18 mouse cellular contexts compared by ENCODE assay signal in the genomic region with DNA sequence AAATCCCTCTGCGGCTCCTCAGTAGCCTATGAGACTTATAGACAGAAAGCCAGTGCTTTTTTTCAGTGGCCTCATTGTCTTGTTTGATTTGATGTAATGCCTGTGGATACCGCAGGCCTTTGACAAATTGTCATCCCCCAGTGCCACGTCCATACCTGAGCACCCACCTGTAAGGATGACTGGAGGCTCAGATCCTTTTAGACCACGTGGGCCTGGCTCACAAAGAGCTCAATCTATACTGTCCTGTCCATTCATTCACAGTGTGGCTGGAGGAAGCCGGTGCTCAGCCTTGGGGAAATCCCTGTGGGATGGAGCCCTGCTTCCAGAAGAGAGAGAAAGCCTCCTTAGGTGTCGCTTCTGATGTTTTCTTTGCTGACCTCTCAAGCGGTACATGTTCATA.
A peak's percentile ranks its signal among the peaks of the same experiment; 100 is the strongest.
DNase-seq lines count a peak whose midpoint lies in the region; ATAC-seq and TF ChIP-seq lines count a peak whose summit lies in the region.
"Had no signal": no experiment of that assay in that cellular context is flagged by ENCODE, and none has a peak within 500 bp of the region (broad histone marks: within the 10 kb centered on the region; RNA-seq: fewer than 3 reads in every experiment).

No protein-coding gene starts in this region.

- H3K9ac ChIP-seq in forebrain, embryonic 15.5 days (replicated peaks): no peak overlapping the region
- H3K9ac ChIP-seq in forebrain, postnatal 0 days: no peak overlapping the region
- H3K9ac ChIP-seq in midbrain, embryonic 16.5 days (ENCODE audit: low read depth, low read length): no peak overlapping the region
- no peak overlapping the region for H3K9ac ChIP-seq in midbrain, embryonic 13.5 days (replicated peaks)
- H3K9ac ChIP-seq: embryonic facial prominence, embryonic 12.5 days; forebrain, embryonic 13.5 days had no signal

- no peaks in the 10 kb centered on the region for H3K27me3 ChIP-seq in cerebellum, adult 2 months (ENCODE audit: control insufficient read depth, insufficient read depth, low read length)
- H3K27me3 ChIP-seq in forebrain, embryonic 15.5 days: no peaks in the 10 kb centered on the region
- no peaks in the 10 kb centered on the region for H3K27me3 ChIP-seq in forebrain, postnatal 0 days (ENCODE audit: insufficient read depth, low read length)
- H3K27me3 ChIP-seq in midbrain, embryonic 16.5 days (ENCODE audit: control insufficient read depth, insufficient read depth, low read depth, low read length): no peaks in the 10 kb centered on the region
- no peaks in the 10 kb centered on the region for H3K27me3 ChIP-seq in midbrain, embryonic 13.5 days
- H3K27me3 ChIP-seq: embryonic facial prominence, embryonic 12.5 days; forebrain, embryonic 13.5 days; Patski had no signal

- H3K4me1 ChIP-seq in cerebellum, adult 2 months (ENCODE audit: control insufficient read depth, insufficient read depth, low read length): peaks cover 60% of the 10 kb centered on the region
- H3K4me1 ChIP-seq in forebrain, embryonic 15.5 days: no peaks in the 10 kb centered on the region; the same call in 1 of the 2 replicates
- H3K4me1 ChIP-seq in forebrain, postnatal 0 days (ENCODE audit: insufficient read depth): no peaks in the 10 kb centered on the region
- H3K4me1 ChIP-seq in midbrain, embryonic 16.5 days (ENCODE audit: control insufficient read depth, insufficient read depth, low read length): no peaks in the 10 kb centered on the region
- peaks cover 15% of the 10 kb centered on the region for H3K4me1 ChIP-seq in midbrain, embryonic 13.5 days (replicated peaks)

- no peaks in the 10 kb centered on the region for H3K9me3 ChIP-seq in forebrain, embryonic 15.5 days
- no peaks in the 10 kb centered on the region for H3K9me3 ChIP-seq in forebrain, postnatal 0 days (ENCODE audit: low read length)
- no peaks in the 10 kb centered on the region for H3K9me3 ChIP-seq in midbrain, embryonic 16.5 days (replicated peaks; ENCODE audit: control insufficient read depth, low read length, poor library complexity, severe bottlenecking)
- H3K9me3 ChIP-seq in midbrain, embryonic 13.5 days: no peaks in the 10 kb centered on the region
- H3K9me3 ChIP-seq: forebrain, embryonic 13.5 days; G1E had no signal

- H3K36me3 ChIP-seq in forebrain, embryonic 15.5 days: no peaks in the 10 kb centered on the region
- H3K36me3 ChIP-seq in forebrain, postnatal 0 days (ENCODE audit: insufficient read depth): no peaks in the 10 kb centered on the region
- no peaks in the 10 kb centered on the region for H3K36me3 ChIP-seq in midbrain, embryonic 16.5 days (ENCODE audit: control insufficient read depth, insufficient read depth, low read length)
- H3K36me3 ChIP-seq in midbrain, embryonic 13.5 days: 0 out of 2 replicates have a peak, but pooled peaks cover 5% of the 10 kb centered on the region
- H3K36me3 ChIP-seq: G1E had no signal

- no peak for TF ChIP-seq POLR2A in cerebellum, adult 2 months (IDR thresholded peaks at IDR 0.05; ENCODE audit: borderline replicate concordance, insufficient read depth, low read length)

- no peak overlapping the region for H3K4me3 ChIP-seq in cerebellum, adult 2 months (replicated peaks; ENCODE audit: insufficient read depth, low read depth, low read length)
- no peak overlapping the region for H3K4me3 ChIP-seq in forebrain, embryonic 15.5 days
- H3K4me3 ChIP-seq in forebrain, postnatal 0 days (ENCODE audit: low read depth, low read length): no peak overlapping the region
- no peak overlapping the region for H3K4me3 ChIP-seq in midbrain, embryonic 16.5 days (ENCODE audit: low read depth, low read length)
- no peak overlapping the region for H3K4me3 ChIP-seq in midbrain, embryonic 13.5 days (replicated peaks)
- H3K4me3 ChIP-seq: embryonic facial prominence, embryonic 10.5 days; embryonic facial prominence, embryonic 12.5 days; forebrain, embryonic 13.5 days had no signal

- DNase-seq in cerebellum, adult 2 months: no peak
- no peak for DNase-seq in cerebellum, adult 9-11 months
- DNase-seq in forebrain, postnatal 0 days: no peak
- DNase-seq: adrenal gland, adult 8-10 months; adrenal gland, postnatal 14 days; adrenal gland, postnatal 36 days; B cell, adult 2 months had no signal

- no peak overlapping the region for H3K4me2 ChIP-seq in forebrain, embryonic 15.5 days (replicated peaks)
- H3K4me2 ChIP-seq in forebrain, postnatal 0 days (ENCODE audit: low read depth): no peak overlapping the region
- H3K4me2 ChIP-seq in midbrain, embryonic 16.5 days (ENCODE audit: low read length): no peak overlapping the region
- no peak overlapping the region for H3K4me2 ChIP-seq in midbrain, embryonic 13.5 days (replicated peaks)
- H3K4me2 ChIP-seq: embryonic facial prominence, embryonic 12.5 days; forebrain, embryonic 13.5 days had no signal

- 74% methylated on average over 7 of the region's 7 CpGs for WGBS in cerebellum, adult 2 months
- WGBS in forebrain, embryonic 15.5 days: 87% methylated on average over 7 of the region's 7 CpGs
- 86% methylated on average over 7 of the region's 7 CpGs for WGBS in forebrain, postnatal 0 days
- WGBS in midbrain, embryonic 16.5 days: 84% methylated on average over 7 of the region's 7 CpGs
- WGBS in midbrain, embryonic 13.5 days: 80% methylated on average over 7 of the region's 7 CpGs

- H3K27ac ChIP-seq in cerebellum, adult 2 months (ENCODE audit: insufficient read depth, low read length): 0 out of 2 replicates have a peak overlapping the region, but pooled peaks have one; percentile 58
- H3K27ac ChIP-seq in forebrain, embryonic 15.5 days (replicated peaks): no peak overlapping the region
- H3K27ac ChIP-seq in forebrain, postnatal 0 days (ENCODE audit: low read depth, low read length): no peak overlapping the region
- no peak overlapping the region for H3K27ac ChIP-seq in midbrain, embryonic 16.5 days (ENCODE audit: low read length)
- no peak overlapping the region for H3K27ac ChIP-seq in midbrain, embryonic 13.5 days
- H3K27ac ChIP-seq: embryonic facial prominence, embryonic 10.5 days; embryonic facial prominence, embryonic 12.5 days; forebrain, embryonic 13.5 days had no signal

- ATAC-seq in forebrain, embryonic 15.5 days (replicated peaks): 0 out of 2 replicates have a peak, but pooled peaks have one; percentile 23
- no peak; the same call in 1 of the 2 replicates for ATAC-seq in forebrain, postnatal 0 days
- ATAC-seq in midbrain, embryonic 16.5 days: peak; percentile 62; the same call in 1 of the 2 replicates
- ATAC-seq in midbrain, embryonic 13.5 days: no peak
- ATAC-seq: activated CD4-positive, CD25-positive, alpha-beta regulatory T cell, adult 4 months; CD4-positive, CD25-positive, alpha-beta regulatory T cell, adult 4 months; forebrain, embryonic 13.5 days; forebrain, embryonic 16.5 days; Patski had no signal

- no peak for TF ChIP-seq CTCF in cerebellum, adult 2 months (IDR thresholded peaks at IDR 0.05; ENCODE audit: borderline replicate concordance, insufficient read depth, low read depth, low read length)
- TF ChIP-seq CTCF in forebrain, postnatal 0 days (IDR thresholded peaks at IDR 0.05; ENCODE audit: low read depth): no peak

Comparison
In these comparisons a context has a peak if more than half of its experiments do, and no peak if none do; other contexts are left out.
1. ATAC-seq: peak in forebrain, embryonic 15.5 days (single experiment) and midbrain, embryonic 16.5 days (single experiment); none in forebrain, postnatal 0 days (single experiment) and midbrain, embryonic 13.5 days (single experiment).